Mouse (Mus musculus) effector memory CD4-positive, alpha-beta T cell, adult 5 months (primary cell): Measurements from ENCODE around the gene Gm13285. TPM values are rescaled to one million over a fixed set of nuclear protein-coding genes. Genes with fewer than 3 reads are reported as not detected.

Experiments used
- polyA plus RNA-seq: library from polyadenylated mRNA; unstranded; fragments of 100-300 nt; shearing (Covaris generic); gene quantifications from one replicate; pipeline ENCODE4 v1.2.1, GENCODE M21; 2017

Gm13285 gene
- 0.65 TPM for polyA plus RNA-seq

GRCm38 (mm10) chr4:88799365-88799764, at the start of gene Gm13285:
TSS of gene Gm13285 (plus strand) at chr4:88799665.

GRCm38 (mm10) chr4:88754818-88755340, 44.6 kb upstream of the Gm13285 start, which contains the start of gene Gm13271:
TSS of gene Gm13271 (plus strand) at chr4:88754868.

GRCm38 (mm10) chr4:88759610-88760268, 39.7 kb upstream of the Gm13285 start, which contains the start of gene Gm13283:
TSS of gene Gm13283 (plus strand) at chr4:88760119.

DNA sequence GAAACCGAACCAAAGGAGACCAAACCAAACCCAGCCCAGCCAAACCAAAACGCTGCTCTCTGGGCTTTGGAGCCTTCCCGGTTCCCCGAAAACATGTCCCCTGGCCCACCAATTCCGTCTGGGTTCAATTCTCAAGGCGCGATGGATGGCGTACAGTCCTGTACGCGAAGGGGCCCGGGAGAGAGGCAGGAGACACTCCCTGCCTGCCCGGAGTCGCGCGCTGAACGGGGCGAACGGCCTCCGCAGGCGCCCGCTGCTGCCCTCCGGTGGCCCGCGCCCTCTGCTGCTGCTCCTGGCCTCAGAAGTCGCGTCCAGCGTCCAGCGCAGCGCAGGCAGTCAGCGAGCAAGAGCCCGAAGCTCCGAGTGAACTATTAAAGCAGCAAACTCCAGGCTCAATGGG, 25.9 kb upstream of the Gm13285 start, which contains the start of gene Gm13290:
Gene Gm13290 (plus strand): TSS at position 301 of the 400 bp plus-strand sequence.

GRCm38 (mm10) chr4:88776622-88777021, 22.8 kb upstream of the Gm13285 start, which contains the start of gene Gm13289:
TSS of gene Gm13289 (plus strand) at chr4:88776922.

DNA sequence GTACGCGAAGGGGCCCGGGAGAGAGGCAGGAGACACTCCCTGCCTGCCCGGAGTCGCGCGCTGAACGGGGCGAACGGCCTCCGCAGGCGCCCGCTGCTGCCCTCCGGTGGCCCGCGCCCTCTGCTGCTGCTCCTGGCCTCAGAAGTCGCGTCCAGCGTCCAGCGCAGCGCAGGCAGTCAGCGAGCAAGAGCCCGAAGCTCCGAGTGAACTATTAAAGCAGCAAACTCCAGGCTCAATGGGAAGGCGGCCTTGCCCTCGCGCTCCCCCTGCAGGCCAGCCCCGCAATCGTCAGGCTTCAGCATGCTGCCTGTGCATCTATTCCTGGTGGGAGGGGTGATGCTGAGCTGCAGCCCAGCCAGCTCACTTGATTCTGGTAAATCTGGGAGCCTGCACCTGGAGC, 19.9 kb upstream of the Gm13285 start, which contains the start of gene Gm13272:
Gene Gm13272 (plus strand): TSS at position 301 of the 400 bp plus-strand sequence.

GRCm38 (mm10) chr4:88781831-88782230, 17.6 kb upstream of the Gm13285 start, which contains the start of gene Ifnz:
TSS of gene Ifnz (plus strand) at chr4:88782131.

DNA sequence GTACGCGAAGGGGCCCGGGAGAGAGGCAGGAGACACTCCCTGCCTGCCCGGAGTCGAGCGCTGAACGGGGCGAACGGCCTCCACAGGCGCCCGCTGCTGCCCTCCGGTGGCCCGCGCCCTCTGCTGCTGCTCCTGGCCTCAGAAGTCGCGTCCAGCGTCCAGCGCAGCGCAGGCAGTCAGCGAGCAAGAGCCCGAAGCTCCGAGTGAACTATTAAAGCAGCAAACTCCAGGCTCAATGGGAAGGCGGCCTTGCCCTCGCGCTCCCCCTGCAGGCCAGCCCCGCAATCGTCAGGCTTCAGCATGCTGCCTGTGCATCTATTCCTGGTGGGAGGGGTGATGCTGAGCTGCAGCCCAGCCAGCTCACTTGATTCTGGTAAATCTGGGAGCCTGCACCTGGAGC, 14.1 kb upstream of the Gm13285 start, which contains the start of gene Gm13276:
Gene Gm13276 (plus strand): TSS at position 301 of the 400 bp plus-strand sequence.

GRCm38 (mm10) chr4:88788402-88788801, 11.1 kb upstream of the Gm13285 start, which contains the start of gene Gm13277:
TSS of gene Gm13277 (plus strand) at chr4:88788632.

GRCm38 (mm10) chr4:88791250-88791649, 8.2 kb upstream of the Gm13285 start, which contains the start of gene Gm13278:
TSS of gene Gm13278 (plus strand) at chr4:88791550.

DNA sequence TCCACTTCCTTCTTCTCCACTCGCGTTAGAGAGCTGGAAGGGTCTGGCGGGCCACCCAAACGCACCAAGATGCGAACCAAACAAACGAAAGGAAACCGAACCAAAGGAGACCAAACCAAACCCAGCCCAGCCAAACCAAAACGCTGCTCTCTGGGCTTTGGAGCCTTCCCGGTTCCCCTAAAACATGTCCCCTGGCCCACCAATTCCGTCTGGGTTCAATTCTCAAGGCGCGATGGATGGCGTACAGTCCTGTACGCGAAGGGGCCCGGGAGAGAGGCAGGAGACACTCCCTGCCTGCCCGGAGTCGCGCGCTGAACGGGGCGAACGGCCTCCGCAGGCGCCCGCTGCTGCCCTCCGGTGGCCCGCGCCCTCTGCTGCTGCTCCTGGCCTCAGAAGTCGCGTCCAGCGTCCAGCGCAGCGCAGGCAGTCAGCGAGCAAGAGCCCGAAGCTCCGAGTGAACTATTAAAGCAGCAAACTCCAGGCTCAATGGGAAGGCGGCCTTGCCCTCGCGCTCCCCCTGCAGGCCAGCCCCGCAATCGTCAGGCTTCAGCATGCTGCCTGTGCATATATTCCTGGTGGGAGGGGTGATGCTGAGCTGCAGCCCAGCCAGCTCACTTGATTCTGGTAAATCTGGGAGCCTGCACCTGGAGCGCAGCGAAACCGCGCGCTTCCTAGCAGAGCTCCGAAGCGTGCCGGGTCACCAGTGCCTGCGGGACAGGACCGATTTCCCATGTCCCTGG, 5.4 kb upstream of the Gm13285 start, which contains the start of gene Gm13275:
Gene Gm13275 (plus strand): TSS at position 552 of the 740 bp plus-strand sequence.

GRCm38 (mm10) chr4:88797097-88797496, 2.4 kb upstream of the Gm13285 start, which contains the start of gene Gm13279:
TSS of gene Gm13279 (plus strand) at chr4:88797397.

GRCm38 (mm10) chr4:88802954-88803353, 3.5 kb downstream of the Gm13285 start, which contains the start of gene Gm13287:
TSS of gene Gm13287 (plus strand) at chr4:88803254.

GRCm38 (mm10) chr4:88805231-88805630, 5.8 kb downstream of the Gm13285 start, which contains the start of gene Gm13288:
TSS of gene Gm13288 (plus strand) at chr4:88805531.

DNA sequence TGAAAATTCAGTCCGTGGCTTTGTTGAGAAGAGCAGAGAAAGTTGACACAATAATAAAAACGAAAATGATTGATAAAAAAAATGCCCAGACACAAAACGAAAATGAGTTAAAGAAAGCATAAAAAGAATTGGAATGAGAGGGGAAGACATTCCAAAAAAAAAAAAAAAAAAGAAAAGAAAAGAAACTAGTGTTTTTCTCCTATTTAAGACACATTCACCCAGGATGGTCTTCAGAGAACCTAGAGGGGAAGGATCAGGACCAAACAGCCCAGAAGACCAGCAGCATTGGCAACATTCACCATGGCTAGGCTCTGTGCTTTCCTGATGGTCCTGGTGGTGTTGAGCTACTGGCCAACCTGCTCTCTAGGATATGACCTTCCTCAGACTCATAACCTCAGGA, 16.5 kb downstream of the Gm13285 start, which contains the start of gene Ifna7:
Gene Ifna7 (plus strand): TSS at position 301 of the 400 bp plus-strand sequence.

GRCm38 (mm10) chr4:88819659-88820058, 20.2 kb downstream of the Gm13285 start, which contains the start of gene Ifna11:
TSS of gene Ifna11 (plus strand) at chr4:88819959.

GRCm38 (mm10) chr4:88827116-88827515, 27.7 kb downstream of the Gm13285 start, which contains the start of gene Ifna6:
TSS of gene Ifna6 (plus strand) at chr4:88827416.

GRCm38 (mm10) chr4:88835225-88835624, 35.8 kb downstream of the Gm13285 start, which contains the start of gene Ifna5:
TSS of gene Ifna5 (plus strand) at chr4:88835525.

DNA sequence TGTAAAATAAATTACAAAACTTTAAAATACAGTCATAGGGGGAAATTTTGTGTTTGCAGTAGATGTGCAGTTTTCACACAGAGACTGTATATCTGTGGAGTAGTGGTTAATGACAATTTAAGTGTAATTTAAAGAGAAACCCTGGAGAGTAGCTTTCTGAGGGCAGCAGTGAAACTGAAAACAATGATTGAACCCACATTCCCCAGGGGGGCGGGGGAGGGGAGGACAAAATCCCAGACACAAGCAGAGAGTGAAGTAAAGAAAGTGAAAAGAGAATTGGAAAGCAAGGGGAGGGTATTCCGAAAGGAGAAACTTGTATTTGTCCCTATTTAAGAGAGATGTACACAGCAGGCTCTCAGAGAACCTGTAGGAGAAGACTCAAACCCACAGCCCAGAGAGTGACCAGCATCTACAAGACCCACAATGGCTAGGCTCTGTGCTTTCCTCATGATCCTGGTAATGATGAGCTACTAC, 42.0 kb downstream of the Gm13285 start, which contains the start of gene Ifna4:
Gene Ifna4 (plus strand): TSS at position 424 of the 474 bp plus-strand sequence.

GRCm38 (mm10) chr4:88849698-88850097, 50.2 kb downstream of the Gm13285 start, which contains the start of gene Ifna1:
TSS of gene Ifna1 (plus strand) at chr4:88850087.

